Mouse (Mus musculus): ENCODE measurements at regions not wholly inside any gene's neighbourhood (a gene's known extent, or its start where the extent isn't known, plus 50 kb on each side); places are given as distances from the start of the nearest gene placed in this dataset.

- DNase-seq (ENCODE audit: low spot score in 2 of 2) = no peak
These were observed 61.5 kb downstream of the Ccna1 start for GRCm38 (mm10) chr3:54993761-54994160.

GRCm38 (mm10) chr3:54990073-54990472 lies 65.2 kb downstream of the Ccna1 start:
- no peak for DNase-seq (ENCODE audit: low spot score in 2 of 2)

GRCm38 (mm10) chr3:54989358-54989757 lies 65.9 kb downstream of the Ccna1 start:
- DNase-seq (ENCODE audit: low spot score in 2 of 2) = peak in 1 of 2 experiments; percentile 1

- no peak for DNase-seq (ENCODE audit: low spot score in 2 of 2)
These were observed 65.8 kb upstream of the Sertm1 start for GRCm38 (mm10) chr3:54981488-54981887.

- no peak for DNase-seq (ENCODE audit: low spot score in 2 of 2)
These were observed 64.6 kb upstream of the Sertm1 start for GRCm38 (mm10) chr3:54980312-54980711.

GRCm38 (mm10) chr3:54965512-54965911 lies 49.8 kb upstream of the Sertm1 start:
- no peak for DNase-seq (ENCODE audit: low spot score in 2 of 2)
